Mouse (Mus musculus): ENCODE results near the gene Armh4. TPM values are rescaled to one million over a fixed set of nuclear protein-coding genes. Genes with fewer than 3 reads are reported as not detected.

Armh4 gene
- polyA plus RNA-seq, 1 experiment from 2014 or later = 6.7 TPM

Other genes with a start within 250 kb of the Armh4 start
- gene Olfr722, start 118.6 kb upstream of the Armh4 start, polyA plus RNA-seq (2014; fragmentation: Nextera tagmentation; extraction: Ambion mirVana) = not detected in 2 replicates
- gene Olfr723, start 148.4 kb upstream of the Armh4 start, polyA plus RNA-seq (2014; fragmentation: Nextera tagmentation; extraction: Ambion mirVana) = not detected in 2 replicates
- gene Olfr724, start 179.9 kb upstream of the Armh4 start, polyA plus RNA-seq (2014; fragmentation: Nextera tagmentation; extraction: Ambion mirVana) = not detected in 2 replicates